Mouse (Mus musculus): ENCODE data around the gene Wls.

Gene Wls

DNA sequence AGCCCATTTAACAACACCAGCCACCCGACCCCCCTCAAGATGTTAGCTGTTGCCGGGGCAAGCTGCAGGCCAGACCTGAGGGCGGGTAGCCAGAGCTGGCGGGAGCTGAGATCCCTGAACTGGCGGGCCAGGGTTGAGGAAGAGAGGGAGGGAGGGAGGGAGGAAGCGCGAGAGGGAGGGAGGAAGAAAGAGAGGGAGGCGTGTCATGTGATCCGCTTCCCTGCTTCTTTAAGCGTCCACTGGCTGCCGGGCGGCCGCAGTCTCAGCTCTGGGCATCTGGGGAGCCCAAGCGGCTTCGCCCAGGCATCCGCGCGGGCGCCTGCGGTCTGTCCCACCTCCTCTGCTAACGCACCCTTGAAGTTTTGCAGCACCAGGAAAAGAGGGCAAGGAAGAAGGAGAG lies at the start of gene Wls:
Wls (plus strand) TSS at position 192 of the 400 bp plus-strand sequence.
- DNase-seq: peak; percentile 75 to 83

DNA sequence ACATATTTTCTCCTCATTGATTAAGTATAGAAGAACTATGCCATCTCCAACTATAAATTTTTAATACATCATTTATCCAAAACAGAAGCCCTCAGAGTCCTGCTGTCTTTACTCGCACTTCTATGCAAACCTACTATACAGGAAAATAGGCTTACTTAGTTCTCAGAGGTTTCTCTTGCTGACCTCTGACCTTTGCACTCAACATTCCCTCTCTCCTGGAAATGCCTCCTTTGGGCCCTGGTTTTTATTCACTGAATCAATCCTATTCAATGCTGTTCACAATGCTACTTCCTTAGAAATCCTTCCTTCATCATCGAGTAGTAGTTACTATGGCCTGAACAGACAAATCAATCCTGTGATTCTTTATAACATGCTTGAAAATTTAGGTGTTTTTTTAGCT lies 49.7 kb upstream of the Wls start:
- no peak for DNase-seq

DNA sequence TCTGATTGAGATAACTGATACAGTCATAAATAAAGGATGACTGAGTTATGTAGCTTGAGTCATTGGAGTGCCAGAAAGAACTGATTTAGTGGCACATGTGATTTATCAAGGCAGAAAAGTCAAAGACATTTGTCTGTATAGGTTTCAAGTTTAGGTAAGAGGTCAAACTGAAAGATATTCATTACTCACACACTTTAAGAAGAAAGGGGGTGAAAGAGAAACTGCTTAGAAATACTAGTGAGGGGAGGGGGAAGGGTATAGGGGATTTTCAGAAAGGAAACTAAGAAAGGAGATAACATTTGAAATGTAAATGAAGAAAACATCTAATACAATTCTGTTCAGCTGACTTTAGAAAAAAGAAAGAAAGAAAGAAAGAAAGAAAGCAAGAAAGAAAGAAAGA lies 7.9 kb upstream of the Wls start:
- DNase-seq: no peak

DNA sequence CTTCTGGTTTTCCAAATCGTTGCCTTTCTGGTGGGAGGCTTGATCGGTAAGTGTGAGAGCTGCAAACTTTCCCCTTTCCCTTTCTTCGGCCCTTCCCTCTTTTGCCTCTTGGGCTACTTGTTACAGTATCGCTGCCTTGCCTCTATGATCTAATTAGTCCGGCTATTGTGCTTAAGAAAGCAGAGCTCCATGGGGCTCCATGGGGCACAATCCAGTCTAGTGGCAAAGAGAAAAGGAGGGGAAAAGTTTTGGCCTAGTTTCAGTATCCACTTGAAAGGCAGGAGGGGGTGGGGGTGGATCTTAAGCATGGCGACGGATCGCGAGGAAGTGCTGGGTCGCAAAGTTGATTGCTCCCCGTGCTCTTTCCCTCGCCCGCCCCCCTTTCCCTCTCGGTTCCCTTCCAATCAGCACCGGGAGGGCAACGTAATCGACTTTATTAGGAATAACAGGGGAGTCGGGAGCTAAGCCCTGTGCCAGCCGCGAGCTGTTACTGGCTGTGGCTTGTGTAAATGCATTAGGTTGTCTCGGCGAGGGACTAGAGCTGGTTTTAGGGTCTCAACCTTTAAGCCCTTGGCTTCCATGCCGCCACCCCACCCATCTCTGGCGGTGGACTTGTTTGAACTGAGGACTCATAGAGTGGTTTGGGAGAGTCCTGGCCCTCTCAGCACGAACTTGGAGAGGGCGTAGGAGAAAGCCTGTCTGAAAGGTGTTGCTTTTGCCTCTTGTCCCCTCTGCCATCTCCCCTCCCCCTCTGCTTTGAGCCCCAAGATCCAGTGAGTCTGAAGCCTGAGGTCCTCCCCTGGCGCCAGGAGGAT lies 737 bp downstream of the Wls start:
- peak; percentile 66 to 67 for DNase-seq

DNA sequence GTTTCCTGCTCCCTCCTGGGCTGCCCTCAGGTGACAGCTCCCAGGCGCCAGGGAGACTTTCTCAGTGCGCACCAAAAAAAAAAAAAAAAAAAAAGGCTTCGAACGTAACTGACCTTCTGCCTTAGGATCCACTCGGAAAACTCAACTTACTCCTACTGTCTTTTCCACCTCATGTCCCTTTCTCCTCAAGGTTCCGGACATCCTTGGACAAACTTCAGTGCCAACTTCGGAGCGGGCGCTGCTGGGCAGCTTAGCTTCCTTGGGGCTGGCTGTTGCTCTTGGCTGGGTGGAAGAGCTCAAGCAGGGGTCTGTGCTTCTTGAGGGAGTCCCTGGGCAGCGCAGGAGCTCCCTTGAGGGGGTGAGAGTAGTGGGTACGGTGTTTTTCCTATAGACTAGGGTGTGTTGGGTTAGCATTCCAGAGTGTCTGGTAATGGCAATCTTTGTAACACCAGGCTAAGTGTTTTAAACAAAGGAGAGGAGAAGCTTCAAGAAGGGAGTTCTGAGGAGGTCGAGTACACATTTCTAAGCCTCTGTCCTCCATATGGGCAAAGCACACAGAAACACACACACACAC lies 1.4 kb downstream of the Wls start:
- peak; percentile 17 to 31 for DNase-seq

DNA sequence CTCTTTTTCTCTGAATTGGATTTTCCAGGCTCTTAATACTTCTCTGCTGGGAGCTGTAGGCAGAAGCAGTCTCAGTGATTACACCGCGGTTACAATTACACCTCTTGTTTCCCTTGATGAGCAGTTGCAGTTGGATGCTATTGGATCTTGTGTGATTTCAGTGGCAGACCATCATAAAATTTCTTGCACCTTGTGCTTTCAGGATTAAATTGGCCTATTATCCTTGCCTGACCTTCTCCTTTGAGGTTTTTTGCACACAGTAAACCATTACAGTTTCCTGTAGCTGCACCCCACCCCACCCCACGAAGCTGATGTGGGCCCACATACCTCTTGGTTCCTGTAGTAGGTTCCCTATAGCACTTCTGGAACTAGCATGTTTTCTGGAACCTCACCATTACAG lies 2.0 kb downstream of the Wls start:
- no peak for DNase-seq

DNA sequence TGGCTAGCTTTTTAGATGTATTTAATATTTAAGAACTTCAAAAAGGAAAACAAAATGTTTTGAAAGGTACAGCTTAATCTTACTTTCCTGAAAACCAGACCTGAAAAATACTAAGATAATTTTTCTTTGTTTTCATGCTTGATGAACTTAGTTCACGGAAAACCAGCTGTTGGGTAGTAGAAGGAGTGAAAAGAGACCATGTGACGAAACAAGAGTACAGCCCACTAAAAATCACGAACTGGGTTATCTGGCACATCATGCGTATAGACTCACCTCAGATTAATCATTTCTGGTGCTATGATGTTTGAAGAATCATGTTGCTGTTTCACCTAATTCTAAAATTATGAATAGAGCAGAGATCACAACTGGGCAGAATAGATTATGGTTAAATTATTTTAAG lies 3.7 kb downstream of the Wls start:
- DNase-seq: no peak

DNA sequence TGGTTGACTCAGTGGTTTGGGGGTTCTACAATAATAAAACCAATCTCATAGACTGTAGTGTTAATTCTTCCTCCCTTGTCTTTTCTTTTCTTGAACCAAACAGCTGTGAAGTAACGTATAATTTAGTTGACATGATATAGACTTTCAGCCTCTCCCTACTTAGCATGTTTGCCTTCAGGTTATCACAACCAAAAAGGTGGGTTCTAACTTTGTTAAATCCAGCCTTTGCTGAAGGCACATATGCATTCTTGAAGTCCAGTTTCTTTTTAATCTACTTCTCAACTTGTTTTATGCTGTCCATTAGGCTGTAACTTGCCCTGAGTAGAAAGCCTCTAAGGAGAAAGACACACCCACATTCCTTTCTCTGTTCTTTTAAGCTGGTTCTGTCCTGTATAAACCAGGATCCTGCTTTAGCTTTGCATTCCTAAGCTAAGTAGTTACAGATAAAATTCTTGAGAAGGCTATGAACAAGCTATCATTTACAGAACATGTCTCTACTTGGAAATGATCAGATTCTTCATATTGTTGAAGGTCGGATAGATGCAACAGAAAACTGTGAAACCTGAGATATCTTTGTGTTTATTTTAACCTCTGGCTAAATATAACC lies 8.0 kb downstream of the Wls start:
- peak in 1 of 2 experiments; percentile 66 for DNase-seq

DNA sequence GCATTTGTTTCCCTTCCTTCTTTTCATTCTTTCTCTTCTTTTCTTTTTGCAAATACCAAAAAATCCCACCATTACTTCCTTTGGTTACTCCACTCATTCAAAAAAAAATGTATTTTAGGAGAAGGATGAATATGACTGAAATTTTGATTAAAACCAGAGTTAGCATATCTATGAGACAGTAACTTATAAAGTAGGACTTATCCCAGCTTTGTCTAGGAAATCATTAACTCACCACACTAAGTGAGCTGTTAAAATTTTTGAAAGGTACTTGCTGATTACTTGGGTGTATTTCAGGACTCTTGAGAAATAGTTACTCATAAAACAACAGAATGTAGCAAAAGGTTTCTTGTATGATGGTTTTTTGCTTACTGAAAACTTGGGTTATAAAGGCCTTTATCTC lies 8.7 kb downstream of the Wls start:
- peak in 1 of 2 experiments; percentile 51 for DNase-seq

DNA sequence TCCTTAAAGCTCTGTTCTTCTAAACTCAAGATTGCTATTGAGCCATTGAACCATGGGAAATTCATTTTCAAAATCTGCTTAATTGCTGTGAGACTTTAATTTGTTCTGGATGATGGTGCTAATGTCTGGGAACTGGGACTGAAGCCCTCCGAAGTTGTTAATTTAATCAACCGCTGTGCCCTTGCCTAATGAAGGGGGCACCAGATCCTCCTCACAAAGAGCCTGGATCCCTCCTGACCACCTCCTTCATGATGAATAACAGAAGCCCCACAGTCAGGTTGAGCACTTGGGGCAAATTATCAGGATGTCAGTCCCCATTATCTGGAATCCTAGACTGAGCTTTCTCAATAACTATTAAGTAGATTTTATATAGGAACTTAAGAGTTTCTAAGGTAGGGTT lies 12.0 kb downstream of the Wls start:
- no peak for DNase-seq

DNA sequence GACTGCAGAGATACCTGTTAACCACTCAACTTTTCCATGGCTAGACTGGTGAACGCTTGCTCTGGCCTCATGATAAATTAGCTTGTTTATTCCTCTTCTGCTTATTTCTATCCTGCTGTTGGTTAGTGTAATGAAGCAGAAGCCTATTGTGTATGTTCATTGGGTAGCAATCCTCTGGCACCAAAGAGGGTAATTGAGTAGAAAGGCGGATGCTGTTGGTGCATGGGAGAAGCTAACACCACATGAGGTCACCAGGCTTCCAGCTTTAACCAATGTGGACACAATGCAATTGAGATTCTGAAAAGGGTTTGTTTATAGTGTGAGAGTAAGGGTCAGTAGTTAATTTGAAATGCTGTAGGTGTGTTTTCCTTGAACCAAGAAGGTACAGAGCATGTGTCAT lies 12.5 kb downstream of the Wls start:
- DNase-seq: no peak

DNA sequence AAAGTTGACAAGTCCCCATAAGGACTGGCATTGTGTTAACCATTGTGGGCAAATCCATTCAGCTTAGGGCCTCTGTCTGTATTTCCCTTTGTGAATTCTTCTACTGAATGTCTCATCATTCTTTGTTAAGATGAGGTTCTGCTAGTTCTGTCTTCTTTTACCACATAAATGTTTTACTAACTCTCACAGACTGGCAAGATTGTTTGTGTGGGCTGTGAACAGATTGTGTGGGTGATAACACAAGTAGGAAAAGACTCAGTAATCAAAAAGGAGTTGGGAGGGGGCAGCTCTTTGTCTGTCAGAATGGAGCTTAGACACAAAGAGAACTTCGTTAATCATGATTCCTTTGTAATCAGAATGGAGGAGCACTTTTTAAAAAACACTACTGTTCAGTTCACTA lies 17.6 kb downstream of the Wls start:
- DNase-seq: no peak

DNA sequence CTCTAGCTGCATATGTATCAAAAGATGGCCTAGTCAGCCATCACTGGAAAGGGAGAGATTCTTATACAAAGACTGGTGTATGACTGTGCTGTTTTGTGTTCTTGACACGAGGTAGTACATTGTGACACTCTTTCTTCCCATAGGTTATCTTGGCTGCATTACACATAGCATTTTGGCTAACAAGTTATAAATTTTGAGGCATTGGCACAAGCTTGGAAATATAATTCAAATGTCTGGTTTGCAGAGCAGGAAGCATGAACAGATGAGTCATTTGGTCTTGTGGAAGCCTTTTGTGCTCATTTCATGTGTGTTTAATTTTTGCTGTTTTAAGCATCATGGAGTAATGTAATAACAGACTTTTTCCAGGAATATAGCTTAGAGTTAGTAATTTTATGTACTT lies 26.2 kb downstream of the Wls start:
- DNase-seq: no peak

DNA sequence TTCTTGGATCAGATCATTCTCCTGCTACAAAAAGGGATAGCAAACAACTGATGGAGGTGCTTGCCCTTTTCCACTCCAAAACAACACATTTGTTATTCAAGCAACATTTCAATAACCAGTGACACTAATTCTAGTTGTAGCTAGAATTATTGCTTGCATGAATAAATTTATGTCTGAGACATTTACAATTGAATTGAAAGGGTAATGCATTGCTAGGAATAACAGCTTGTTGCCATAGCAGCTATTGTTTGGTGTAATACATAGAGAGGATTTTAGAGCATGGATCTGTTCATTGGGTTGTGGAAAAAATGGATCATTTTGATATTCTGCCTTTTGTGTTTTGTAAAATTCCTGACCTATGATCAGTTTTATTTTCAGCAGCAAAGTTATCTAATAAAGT lies 39.5 kb downstream of the Wls start:
- DNase-seq: no peak

DNA sequence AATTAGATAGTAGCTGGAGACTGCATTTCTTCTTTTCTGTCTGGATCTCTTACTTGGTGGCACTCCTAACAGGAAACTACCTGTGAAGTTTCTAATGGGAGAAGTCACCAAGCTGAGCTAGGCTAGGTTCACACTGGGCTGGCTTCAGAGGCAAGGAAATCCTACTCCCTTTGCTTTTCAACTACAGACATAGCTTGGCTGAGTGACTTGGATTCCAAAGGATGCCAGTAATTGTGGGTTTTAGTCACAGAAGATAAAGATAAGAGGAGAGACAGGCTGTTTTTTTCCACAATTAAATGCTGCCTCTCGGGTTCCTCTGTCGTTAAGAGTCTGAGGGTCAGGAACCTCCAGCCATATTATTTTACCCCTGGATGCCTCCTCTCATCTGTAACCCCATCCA lies 43.9 kb downstream of the Wls start:
- no peak for DNase-seq

DNA sequence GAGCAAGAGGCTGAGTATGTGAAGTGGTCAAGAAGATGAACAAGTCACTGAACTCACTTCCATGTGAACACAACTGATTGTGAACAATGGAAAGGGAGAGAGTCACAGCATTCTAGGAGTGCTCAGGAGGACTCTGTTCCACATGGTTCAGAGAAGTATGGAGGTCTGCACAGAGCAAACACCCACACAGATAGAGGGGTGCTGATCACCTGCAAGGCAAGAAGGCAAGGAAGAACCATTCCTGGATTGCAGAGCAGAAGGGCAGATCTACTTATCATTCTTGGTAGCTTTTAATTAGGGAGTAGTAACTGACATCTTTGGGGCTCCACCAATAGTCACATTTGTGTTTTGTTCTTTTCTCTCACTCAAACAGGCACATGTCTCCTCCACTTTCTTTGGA lies 45.3 kb downstream of the Wls start:
- no peak for DNase-seq

DNA sequence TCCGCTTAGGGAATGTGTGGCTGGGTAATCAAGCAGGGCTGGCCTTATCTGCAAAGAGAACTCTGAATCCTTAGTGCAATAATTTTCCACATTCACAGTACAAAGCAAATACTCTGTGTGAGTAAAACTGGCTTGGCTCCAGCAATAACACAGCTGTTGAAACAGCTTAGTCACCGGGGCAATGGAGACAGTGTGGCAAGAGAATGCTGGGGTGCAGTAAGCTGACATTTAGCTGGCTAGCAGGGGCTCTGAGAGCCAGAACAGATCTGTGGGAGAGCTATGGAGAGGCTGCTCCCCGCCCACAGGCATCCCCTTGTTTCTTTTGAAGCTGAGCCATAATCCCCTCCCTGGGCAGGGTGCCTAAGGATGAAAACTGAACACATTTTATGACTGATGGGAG lies 45.8 kb downstream of the Wls start:
- peak; percentile 51 to 52 for DNase-seq

DNA sequence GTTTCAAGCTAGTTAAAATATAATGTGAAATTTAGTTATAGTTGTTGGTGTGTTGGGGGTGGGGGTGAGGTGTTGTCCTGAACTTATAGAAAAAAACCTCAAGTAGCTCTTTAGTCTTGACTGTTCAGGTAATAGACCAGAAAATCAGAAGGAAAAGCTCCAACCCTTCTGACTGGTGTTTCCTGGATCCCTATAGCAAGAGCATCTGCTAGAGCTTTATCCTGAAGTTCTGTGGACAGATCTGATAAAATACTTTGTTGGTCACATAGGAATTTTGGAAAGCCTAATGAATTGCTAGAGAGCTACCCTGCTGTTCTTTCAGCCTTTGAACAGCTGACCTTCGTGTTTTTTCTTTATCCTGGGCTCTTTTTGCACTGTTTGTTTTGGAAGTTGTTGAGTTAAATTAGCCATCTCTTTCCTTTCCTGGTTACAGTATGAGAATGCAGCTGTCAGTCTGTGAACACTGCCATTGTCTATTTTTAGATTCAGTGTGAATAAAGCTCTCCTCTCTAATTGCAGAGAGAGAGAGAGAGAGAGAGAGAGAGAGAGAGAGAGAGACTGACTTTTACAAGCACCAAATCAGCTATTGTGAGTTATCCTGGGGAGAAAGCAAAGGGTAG lies 46.4 kb downstream of the Wls start:
- DNase-seq: no peak

DNA sequence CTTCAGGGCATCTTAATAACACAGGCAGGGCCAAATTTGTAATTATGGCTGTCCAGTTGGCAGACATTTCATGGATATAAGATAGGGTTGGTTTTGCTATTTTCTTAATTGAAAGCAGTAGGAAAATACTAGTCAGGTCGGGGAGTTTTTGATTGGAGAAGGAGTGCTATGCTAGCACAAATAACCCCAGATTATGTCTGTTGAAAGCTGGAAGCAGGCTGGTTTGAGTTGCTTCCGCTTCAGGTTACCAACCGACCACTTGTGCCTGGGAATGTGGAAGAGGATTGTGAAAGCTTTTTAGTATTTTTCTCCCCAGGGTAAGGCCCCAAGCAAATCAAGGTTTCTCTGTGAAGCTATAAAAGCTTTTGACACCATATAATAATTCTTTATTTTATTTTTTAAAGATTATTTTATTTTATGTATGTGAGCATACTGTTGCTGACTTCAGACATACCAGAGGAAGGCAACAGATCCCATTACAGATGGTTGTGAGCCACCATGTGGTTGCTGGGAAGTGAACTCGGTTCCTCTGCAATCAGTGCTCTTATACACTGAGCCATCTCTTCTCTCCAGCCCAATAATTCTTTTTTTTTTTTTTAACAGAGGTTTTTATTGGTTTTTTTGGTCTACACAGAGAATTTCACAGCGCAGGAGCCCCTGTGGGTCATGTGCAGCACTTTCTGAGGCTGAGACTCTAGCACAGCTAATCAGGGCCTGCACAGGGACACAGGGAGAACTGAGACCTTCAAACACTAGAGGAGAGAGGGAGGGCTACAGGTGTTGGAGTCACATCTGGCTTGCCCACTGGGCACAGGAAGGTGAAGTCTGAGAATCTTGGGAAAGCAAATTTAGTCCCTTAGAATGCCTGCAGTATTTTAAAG lies 50.9 kb downstream of the Wls start:
- DNase-seq: no peak

DNA sequence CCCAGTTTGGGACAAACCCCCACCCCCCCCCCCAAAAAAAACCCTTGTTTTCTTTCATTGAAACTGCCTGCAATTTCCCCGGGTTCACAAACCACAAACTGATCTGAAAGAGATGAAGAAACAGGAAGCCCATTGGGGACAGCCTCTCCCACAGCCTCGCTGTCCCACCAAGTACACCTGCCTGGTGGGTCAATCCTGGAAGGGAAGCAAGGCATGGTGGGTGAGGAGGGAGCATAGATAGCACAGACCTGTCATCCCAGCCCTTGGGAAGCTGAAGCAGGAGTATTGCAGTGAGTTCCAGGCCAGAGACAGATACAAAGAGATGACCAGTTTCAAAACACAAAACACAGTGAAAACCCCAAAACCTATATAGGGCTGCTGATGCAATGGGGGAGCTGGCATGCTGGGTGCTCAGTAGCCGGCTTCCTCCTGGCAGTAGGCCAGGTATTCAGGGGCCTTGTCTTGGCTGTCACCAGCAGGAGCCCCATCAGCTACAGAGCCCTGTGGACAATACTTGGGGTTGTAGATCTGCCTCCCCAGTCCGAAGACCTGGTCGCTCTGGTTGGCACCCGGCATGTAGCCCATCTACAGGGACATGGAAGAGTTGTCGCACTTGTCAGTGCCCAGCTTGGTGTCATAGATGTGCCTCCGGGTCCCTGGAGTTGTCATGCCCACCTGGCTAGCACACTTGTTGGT lies 51.7 kb downstream of the Wls start:
- DNase-seq: no peak

DNA sequence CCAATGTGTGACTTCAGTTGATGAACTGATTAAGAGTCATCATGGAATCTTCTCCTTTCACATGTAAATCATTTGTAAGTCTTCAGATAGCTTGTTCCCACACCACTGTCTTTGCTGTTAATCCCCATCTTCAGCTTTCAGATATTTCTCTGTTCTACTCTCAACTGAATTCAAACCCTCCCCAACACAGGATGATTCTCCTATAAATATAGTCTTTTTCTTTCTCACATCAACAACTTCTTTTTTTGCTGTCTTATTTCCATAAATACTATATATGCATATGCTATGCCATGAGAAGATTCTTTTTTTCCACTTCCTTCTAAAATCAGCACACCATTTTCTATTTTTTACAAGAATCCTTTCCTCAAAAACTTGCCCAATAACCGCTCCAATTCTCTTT lies 67.9 kb downstream of the Wls start:
- no peak for DNase-seq

Measured in kidney, adult 8-10 months (tissue).